Mouse (Mus musculus): ENCODE data around the gene Ston1. TPM values are rescaled to one million over a fixed set of nuclear protein-coding genes. Genes with fewer than 3 reads are reported as not detected.

Gene Ston1
- 6.5 and 8.8 TPM in 2 replicates for polyA plus RNA-seq (2012; rRNA removed)

- DNase-seq: peak; percentile 18
- H3K4me1 ChIP-seq (replicated peaks; ENCODE audit: control insufficient read depth, insufficient read depth, low read length): peaks cover 9% of the 10 kb centered on the region
- H3K4me3 ChIP-seq (ENCODE audit: control insufficient read depth, insufficient read depth, low read length): peak within 1 kb of the TSS; percentile 63
- TF ChIP-seq POLR2A (IDR thresholded peaks at IDR 0.05; ENCODE audit: control insufficient read depth, extremely low read depth, insufficient read depth, low read length, poor library complexity): no peak
- H3K27ac ChIP-seq (ENCODE audit: control insufficient read depth, insufficient read depth, low read length): no peak within 1 kb of the TSS
- 6% methylated on average over 41 of the region's 41 CpGs for WGBS
- no peaks in the 10 kb centered on the region for H3K27me3 ChIP-seq (ENCODE audit: control insufficient read depth, insufficient read depth, low read length)
- no peaks in the 10 kb centered on the region for H3K36me3 ChIP-seq (ENCODE audit: control insufficient read depth, insufficient read depth, low read length)
These were observed at the start of gene Ston1 for GRCm38 (mm10) chr17:88597222-88598055. Gene Ston1 (plus strand): TSS chr17:88597684.

- Histone ChIP-seq H3K36me3 (ENCODE audit: control insufficient read depth, insufficient read depth, low read length) (peaks cover 22% of the 10 kb centered on the region), H3K27ac (ENCODE audit: control insufficient read depth, insufficient read depth, low read length) (no peak overlapping the region)
- 94% methylated on average over 24 of the region's 24 CpGs for WGBS
These were observed 47.9 kb upstream of the Ston1 start for GRCm38 (mm10) chr17:88549411-88550191.

GRCm38 (mm10) chr17:88550351-88550750 lies 47.1 kb upstream of the Ston1 start:
- Histone ChIP-seq H3K36me3 (ENCODE audit: control insufficient read depth, insufficient read depth, low read length) (peaks cover 22% of the 10 kb centered on the region), H3K4me1 (replicated peaks; ENCODE audit: control insufficient read depth, insufficient read depth, low read length) (peaks cover 36% of the 10 kb centered on the region), H3K27me3 (ENCODE audit: control insufficient read depth, insufficient read depth, low read length) (no peaks in the 10 kb centered on the region), H3K4me3 (ENCODE audit: control insufficient read depth, insufficient read depth, low read length) (no peak overlapping the region), H3K27ac (ENCODE audit: control insufficient read depth, insufficient read depth, low read length) (no peak overlapping the region)
- no peak for TF ChIP-seq CTCF (IDR thresholded peaks at IDR 0.05; ENCODE audit: borderline replicate concordance, control insufficient read depth, extremely low read depth, insufficient read depth, low read length, poor library complexity)
- no peak for TF ChIP-seq POLR2A (IDR thresholded peaks at IDR 0.05; ENCODE audit: control insufficient read depth, extremely low read depth, insufficient read depth, low read length, poor library complexity)
- DNase-seq: no peak
- 87% methylated on average over 5 of the region's 5 CpGs for WGBS

More at GRCm38 (mm10) chr17:88549411-88550191, 47.9 kb upstream of the Ston1 start:
- Histone ChIP-seq H3K27me3 (ENCODE audit: control insufficient read depth, insufficient read depth, low read length) (no peaks in the 10 kb centered on the region), H3K4me3 (ENCODE audit: control insufficient read depth, insufficient read depth, low read length) (no peak overlapping the region), H3K4me1 (replicated peaks; ENCODE audit: control insufficient read depth, insufficient read depth, low read length) (peaks cover 36% of the 10 kb centered on the region)
- DNase-seq: no peak
- TF ChIP-seq POLR2A (IDR thresholded peaks at IDR 0.05; ENCODE audit: control insufficient read depth, extremely low read depth, insufficient read depth, low read length, poor library complexity): no peak
- TF ChIP-seq CTCF (IDR thresholded peaks at IDR 0.05; ENCODE audit: borderline replicate concordance, control insufficient read depth, extremely low read depth, insufficient read depth, low read length, poor library complexity): no peak

- Histone ChIP-seq H3K27me3 (ENCODE audit: control insufficient read depth, insufficient read depth, low read length) (no peaks in the 10 kb centered on the region), H3K4me3 (ENCODE audit: control insufficient read depth, insufficient read depth, low read length) (no peak overlapping the region), H3K27ac (ENCODE audit: control insufficient read depth, insufficient read depth, low read length) (peak overlapping the region; percentile 48), H3K36me3 (ENCODE audit: control insufficient read depth, insufficient read depth, low read length) (peaks cover 22% of the 10 kb centered on the region), H3K4me1 (replicated peaks; ENCODE audit: control insufficient read depth, insufficient read depth, low read length) (peaks cover 36% of the 10 kb centered on the region)
- no peak for TF ChIP-seq CTCF (IDR thresholded peaks at IDR 0.05; ENCODE audit: borderline replicate concordance, control insufficient read depth, extremely low read depth, insufficient read depth, low read length, poor library complexity)
- TF ChIP-seq POLR2A (IDR thresholded peaks at IDR 0.05; ENCODE audit: control insufficient read depth, extremely low read depth, insufficient read depth, low read length, poor library complexity): no peak
- 27% methylated on average over 10 of the region's 10 CpGs for WGBS
- DNase-seq: no peak
These were observed 46.2 kb upstream of the Ston1 start for GRCm38 (mm10) chr17:88550981-88551940.

- WGBS: 28% methylated on average over 6 of the region's 6 CpGs
These were observed 44.9 kb upstream of the Ston1 start for GRCm38 (mm10) chr17:88552556-88552955.

More at GRCm38 (mm10) chr17:88552556-88552955, 44.9 kb upstream of the Ston1 start:
- Histone ChIP-seq H3K27me3 (ENCODE audit: control insufficient read depth, insufficient read depth, low read length) (no peaks in the 10 kb centered on the region), H3K36me3 (ENCODE audit: control insufficient read depth, insufficient read depth, low read length) (peaks cover 19% of the 10 kb centered on the region), H3K4me1 (replicated peaks; ENCODE audit: control insufficient read depth, insufficient read depth, low read length) (peaks cover 36% of the 10 kb centered on the region), H3K4me3 (ENCODE audit: control insufficient read depth, insufficient read depth, low read length) (no peak overlapping the region), H3K27ac (ENCODE audit: control insufficient read depth, insufficient read depth, low read length) (peak overlapping the region; percentile 94)
- no peak for DNase-seq
- TF ChIP-seq CTCF (IDR thresholded peaks at IDR 0.05; ENCODE audit: borderline replicate concordance, control insufficient read depth, extremely low read depth, insufficient read depth, low read length, poor library complexity) (no peak), POLR2A (IDR thresholded peaks at IDR 0.05; ENCODE audit: control insufficient read depth, extremely low read depth, insufficient read depth, low read length, poor library complexity) (no peak)
